Mouse (Mus musculus) T-helper 17 cell (primary cell): ENCODE data around the gene Dll1.

Experiments
- in situ Hi-C, 2 experiments: fragments of 300-600 bp; cut with MboI, MseI; formaldehyde crosslinking; loops; 1 replicate in 1 of 2; 2 replicates in 1 of 2; pipeline ENCODE4 v1.15.1; 2025; ENCODE audit warnings: high pct_unique_total_duplicates in 2 of 2

Gene Dll1

DNA sequence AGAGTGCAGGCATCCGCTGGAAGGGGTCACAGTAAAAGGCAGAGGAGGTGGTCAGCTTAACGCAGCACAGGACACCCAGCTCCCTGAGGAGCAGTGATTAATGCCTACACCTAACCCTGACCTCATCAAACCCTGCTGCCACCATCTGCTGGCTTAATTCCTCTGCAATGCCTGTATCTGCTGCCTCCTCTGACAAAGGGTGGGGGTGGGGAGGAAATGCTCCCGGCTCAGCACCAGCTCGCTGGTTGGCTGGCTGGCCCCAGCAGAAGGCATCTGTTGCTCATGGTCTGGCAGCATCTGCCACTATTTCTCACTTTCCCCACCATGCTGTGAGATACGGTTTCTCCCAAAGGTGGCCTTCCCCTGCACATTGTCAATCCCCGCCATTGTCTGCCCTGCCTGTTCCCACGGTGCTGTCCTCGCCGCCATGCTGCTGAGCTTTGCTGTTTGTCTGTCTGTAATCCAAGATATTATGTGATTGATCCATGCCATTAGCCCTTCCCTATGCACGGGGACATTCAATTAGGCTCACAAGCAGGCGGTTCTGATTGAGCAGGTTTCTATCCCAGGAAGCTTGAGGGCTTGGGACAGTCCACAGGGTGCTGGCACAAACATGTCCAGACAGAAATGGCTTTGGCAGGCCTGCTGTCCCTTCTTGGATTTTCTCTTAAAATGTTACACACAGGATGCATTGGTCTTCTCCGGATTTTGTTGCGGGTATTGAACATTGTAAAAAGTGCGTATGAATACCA is 33.4 kb downstream of the Dll1 start:
- in situ Hi-C loops, result no loop called here

DNA sequence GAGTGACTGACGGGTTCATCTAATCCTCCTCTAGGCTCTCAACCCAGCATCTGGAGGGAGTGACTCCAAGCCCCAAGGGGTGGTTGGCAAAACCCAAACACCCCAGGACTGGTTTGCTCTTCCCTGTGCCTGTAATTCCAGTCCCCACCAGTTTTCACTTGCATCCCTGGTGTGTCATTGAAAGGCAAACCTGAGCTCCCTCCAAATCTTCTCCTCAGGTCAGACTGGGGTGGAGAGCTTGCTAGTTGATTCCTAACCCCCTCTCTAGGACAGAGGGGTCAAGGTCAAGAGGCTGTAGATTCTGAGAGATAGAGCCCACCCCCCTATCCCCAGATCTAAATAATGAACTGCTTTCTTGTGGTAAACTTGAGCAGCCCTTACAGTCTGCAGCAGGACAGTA is 38.8 kb downstream of the Dll1 start:
- in situ Hi-C loops, result no loop called here

DNA sequence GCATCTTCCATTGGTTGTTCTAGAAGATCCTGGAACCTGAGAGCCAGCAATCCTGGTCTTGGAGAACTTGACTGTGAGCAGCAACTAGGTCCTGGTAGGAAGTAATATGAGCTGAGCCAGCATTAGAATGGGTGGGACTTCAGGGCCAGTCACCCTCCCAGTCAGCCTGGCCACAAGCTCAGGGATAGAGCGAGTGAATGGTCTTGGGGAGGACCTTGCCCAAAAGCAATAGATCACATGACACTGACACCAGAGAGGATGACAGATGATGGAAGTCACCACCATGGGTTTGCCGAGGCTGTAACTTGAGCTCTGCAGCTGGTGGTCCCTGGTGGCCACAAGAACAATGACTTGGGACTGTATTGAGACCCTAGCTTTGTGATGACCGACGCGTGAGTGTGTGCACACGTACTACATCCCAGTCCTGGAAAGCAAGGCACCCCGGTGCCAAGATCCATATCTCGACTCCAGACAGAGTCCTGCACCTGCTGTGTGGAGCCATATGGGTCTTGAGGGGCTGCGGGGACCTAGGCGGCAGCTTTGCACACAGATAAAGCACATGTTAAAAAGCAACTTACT is 46.8 kb downstream of the Dll1 start:
- in situ Hi-C loops, result no loop called here

DNA sequence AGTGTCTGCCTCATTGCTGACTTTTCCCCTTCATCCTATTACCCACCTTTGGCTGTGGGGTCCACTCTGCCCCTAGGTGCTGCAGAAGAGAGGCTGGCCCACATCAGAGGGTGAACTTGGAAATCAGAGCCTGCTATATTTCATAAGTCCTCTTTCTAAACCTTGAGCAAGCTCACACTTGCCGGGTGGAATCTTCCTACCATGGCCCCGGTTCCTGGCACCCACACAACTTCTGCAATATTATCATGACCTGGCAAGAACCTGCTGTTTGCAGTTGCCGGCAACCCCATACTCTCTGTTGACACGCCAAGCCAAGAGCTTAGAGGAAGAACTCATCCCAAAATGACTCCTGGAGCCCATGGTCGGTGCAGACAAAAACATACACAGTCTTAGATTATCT is 49.6 kb downstream of the Dll1 start:
- in situ Hi-C loops, result no loop called here

DNA sequence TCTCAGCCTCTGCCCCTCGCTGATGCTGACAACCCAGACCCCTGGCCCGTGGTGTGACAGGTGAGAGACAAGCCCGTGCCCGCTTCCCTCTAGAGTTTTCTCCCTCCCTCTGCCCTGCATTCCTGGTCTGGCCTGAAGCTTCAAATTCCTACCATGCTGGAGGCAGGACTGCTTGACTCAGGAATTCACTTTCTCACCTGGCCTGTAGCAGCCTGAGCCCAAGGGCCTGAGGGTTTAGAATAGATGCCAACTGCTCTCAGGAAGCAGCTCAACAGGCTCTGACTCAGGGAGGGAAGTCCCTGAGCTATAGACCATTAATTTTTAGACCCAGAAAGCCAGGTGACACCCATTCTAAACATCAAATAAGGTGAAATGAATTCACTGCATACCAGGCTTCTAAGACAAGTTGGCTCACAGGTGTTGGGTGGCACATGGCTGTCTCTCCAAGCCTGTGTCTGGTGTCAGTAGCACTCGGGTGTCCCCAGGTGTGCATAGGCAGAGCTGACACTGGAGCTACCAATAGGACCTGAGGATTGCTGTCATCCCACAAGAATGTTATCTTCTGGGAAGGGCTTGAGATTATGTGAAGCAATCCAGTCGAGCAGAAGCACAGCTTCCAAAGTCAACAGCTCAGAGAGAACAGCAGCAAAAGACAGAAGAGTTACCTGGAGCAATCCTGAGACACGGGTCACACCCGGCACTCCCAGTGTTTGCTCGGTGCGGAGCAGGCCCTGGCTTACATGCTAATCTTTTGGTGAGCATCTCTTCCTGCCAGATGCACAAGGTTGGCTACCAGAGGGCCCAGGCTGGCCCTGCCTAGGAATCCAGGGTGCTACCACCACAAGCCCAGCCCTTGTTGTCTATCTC is 50.5 kb downstream of the Dll1 start:
- in situ Hi-C loops, result no loop called here

DNA sequence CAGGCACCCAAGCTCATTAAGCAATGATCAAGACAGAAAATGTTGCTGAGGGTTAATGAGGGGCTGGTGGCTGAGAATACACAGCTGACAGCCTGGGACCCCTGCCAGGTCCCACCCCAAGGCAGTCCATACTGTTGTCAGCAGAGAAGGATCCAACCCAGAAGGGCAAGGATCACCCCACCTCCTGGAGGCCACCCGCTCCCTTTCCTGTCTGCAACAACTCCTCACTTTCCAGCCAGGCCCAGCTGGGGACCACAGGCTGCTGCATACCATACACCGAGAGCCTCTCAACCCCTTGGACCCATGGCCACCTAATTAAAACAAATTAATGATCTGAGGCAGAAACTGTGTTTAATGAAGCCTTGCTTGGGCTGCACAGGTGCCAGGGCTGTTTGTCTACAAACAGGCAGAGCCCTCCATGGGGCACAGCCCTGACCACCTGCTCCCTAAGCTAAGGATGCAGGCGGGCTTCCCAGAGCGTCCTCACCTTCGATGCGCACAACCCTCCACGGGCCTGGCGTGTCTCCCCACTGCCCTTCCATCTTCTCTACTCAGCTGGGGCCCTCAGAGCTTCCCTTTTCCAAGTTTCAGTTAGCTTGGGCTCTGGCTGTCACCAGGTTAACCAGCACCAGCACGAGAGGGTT is 53.4 kb downstream of the Dll1 start:
- in situ Hi-C loops, result no loop called here
